Mouse (Mus musculus) intestine, embryonic 16.5 days (tissue): ENCODE measurements around the gene Cux1. TPM values are rescaled to one million over a fixed set of nuclear protein-coding genes. Genes with fewer than 3 reads are reported as not detected.

Experiments used
- ATAC-seq: fragments of 200-750 bp; cut with Nextera tagmentation; 2 replicates; pipeline ENCODE4 v1.8.0; 2017; ENCODE audit warnings: moderate TSS enrichment, moderate library complexity
- H3K27ac ChIP-seq: fragments of 300-500 bp; sonication (generic); 2 replicates; pipeline ENCODE4 v1.5.1; 2014; ENCODE audit warnings: mild to moderate bottlenecking, low read length
- H3K27me3 ChIP-seq: fragments of 300-500 bp; sonication (generic); replicated peaks from 2 replicates; pipeline ENCODE4 v1.6.1; 2014; ENCODE audit warnings: low read length, control low read depth, mixed read lengths; ENCODE audit not compliant: control insufficient read depth, insufficient read depth
- H3K36me3 ChIP-seq: fragments of 300-500 bp; sonication (generic); 2 replicates; pipeline ENCODE4 v1.6.1; 2014; ENCODE audit warnings: low read length, control low read depth; ENCODE audit not compliant: control insufficient read depth, insufficient read depth
- H3K4me1 ChIP-seq: fragments of 300-500 bp; sonication (generic); 2 replicates; pipeline ENCODE4 v1.6.1; 2014; ENCODE audit warnings: low read length, control low read depth, mixed read lengths; ENCODE audit not compliant: control insufficient read depth, insufficient read depth
- H3K4me2 ChIP-seq: fragments of 300-500 bp; sonication (generic); 2 replicates; pipeline ENCODE4 v1.6.1; 2014; ENCODE audit warnings: low read depth, low read length, control low read depth
- H3K4me3 ChIP-seq: fragments of 300-500 bp; sonication (generic); 2 replicates; pipeline ENCODE4 v1.5.1; 2014; ENCODE audit warnings: mild to moderate bottlenecking, low read length
- H3K9ac ChIP-seq: fragments of 300-500 bp; sonication (generic); 2 replicates; pipeline ENCODE4 v1.6.1; 2014; ENCODE audit warnings: low read depth, low read length
- H3K9me3 ChIP-seq: fragments of 300-500 bp; sonication (generic); 2 replicates; pipeline ENCODE4 v1.6.1; 2016; ENCODE audit warnings: low read length, control low read depth; ENCODE audit not compliant: control insufficient read depth
- WGBS: fragments of 180-500 bp; shearing (Covaris S2); extraction: QIAGEN DNeasy Blood & Tissue Kit; methylation state at CpG from one replicate; pipeline ENCODE4 v1.1.7; 2014; 5-methylcytosine and 5-hydroxymethylcytosine counted together
- polyA plus RNA-seq: library from polyadenylated mRNA; unstranded; fragments of >200 nt; fragmentation: Nextera tagmentation; extraction: Ambion mirVana; gene quantifications from 2 replicates; pipeline ENCODE4 v1.2.1, GENCODE M21; 2015

The Cux1 gene
- polyA plus RNA-seq, 1 experiment from 2014 or later, result 62.5 TPM

- H3K9ac ChIP-seq, result no peak overlapping the region
- peaks cover 12% of the 10 kb centered on the region; the same call in 1 of the 2 replicates for H3K4me1 ChIP-seq
- 78% methylated on average over 3 of the region's 3 CpGs for WGBS
These were observed 146.9 kb downstream of the Cux1 start for GRCm38 (mm10) chr5:136420342-136420741.

DNA sequence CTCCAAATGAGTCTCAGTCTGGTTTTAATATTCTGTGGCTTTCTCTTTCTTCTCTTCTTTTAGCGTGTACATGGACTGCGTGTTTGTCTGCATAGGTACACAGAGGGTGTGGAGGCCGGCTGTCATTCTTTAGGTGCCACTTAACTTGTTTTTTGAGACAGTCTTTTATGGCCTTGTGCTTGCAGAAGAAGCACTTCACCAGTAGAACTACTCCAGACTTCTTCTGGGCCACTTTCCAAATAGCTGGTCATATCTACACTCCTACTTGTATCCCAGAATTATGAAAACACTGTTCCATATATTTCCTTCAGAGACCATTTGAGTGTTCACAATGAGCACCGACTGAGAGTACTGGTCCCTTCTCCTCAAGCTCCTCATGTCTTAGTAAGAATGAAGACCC, 149.4 kb downstream of the Cux1 start:
- ATAC-seq, result no peak
- no peaks in the 10 kb centered on the region for H3K9me3 ChIP-seq
- 84% methylated on average over 4 of the region's 4 CpGs for WGBS
- H3K27ac ChIP-seq, result no peak overlapping the region
- no peaks in the 10 kb centered on the region for H3K36me3 ChIP-seq
- peaks cover 17% of the 10 kb centered on the region for H3K4me1 ChIP-seq
- H3K27me3 ChIP-seq, result no peaks in the 10 kb centered on the region
- H3K4me2 ChIP-seq, result no peak overlapping the region
- H3K4me3 ChIP-seq, result no peak overlapping the region
- no peak overlapping the region for H3K9ac ChIP-seq

More at GRCm38 (mm10) chr5:136420342-136420741, 146.9 kb downstream of the Cux1 start:
- no peak for ATAC-seq
- Histone ChIP-seq H3K4me3 (no peak overlapping the region), H3K36me3 (no peaks in the 10 kb centered on the region), H3K27ac (no peak overlapping the region), H3K4me2 (no peak overlapping the region), H3K27me3 (no peaks in the 10 kb centered on the region), H3K9me3 (no peaks in the 10 kb centered on the region)

- H3K27me3 ChIP-seq, result no peaks in the 10 kb centered on the region
- no peaks in the 10 kb centered on the region for H3K9me3 ChIP-seq
- WGBS, result 56% methylated on average over 2 of the region's 2 CpGs
- H3K4me1 ChIP-seq, result peaks cover 9% of the 10 kb centered on the region
- no peak overlapping the region for H3K4me2 ChIP-seq
- H3K36me3 ChIP-seq, result no peaks in the 10 kb centered on the region
- H3K9ac ChIP-seq, result no peak overlapping the region
- no peak for ATAC-seq
- H3K4me3 ChIP-seq, result no peak overlapping the region
- no peak overlapping the region for H3K27ac ChIP-seq
These were observed 152.8 kb downstream of the Cux1 start for GRCm38 (mm10) chr5:136414479-136414878.

DNA sequence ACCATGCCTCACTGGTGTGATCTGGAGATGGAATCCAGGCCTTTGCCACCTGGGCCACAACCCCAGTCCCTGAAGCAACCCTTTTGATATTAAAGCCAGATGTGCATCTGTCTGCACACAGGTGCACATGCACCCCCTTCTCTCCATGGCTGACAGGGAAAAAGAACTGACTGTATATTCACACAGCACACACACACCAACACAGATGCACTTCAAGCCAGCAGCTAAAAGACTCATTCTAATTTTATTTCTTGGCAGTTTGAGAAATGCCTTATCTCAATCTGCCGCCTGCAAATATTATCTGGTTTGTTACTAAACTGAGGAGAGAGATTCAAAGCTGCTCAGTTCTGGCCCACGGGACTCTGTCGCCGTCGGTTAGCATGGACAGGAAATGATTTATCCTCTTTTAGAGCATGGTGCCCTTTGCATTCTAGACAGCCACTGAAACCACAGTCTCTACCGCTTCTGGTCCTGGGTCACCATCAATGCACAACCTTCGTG, 156.6 kb downstream of the Cux1 start:
- H3K9me3 ChIP-seq, result no peaks in the 10 kb centered on the region
- peaks cover 6% of the 10 kb centered on the region for H3K4me1 ChIP-seq
- no peak for ATAC-seq
- no peak overlapping the region for H3K9ac ChIP-seq
- H3K36me3 ChIP-seq, result peaks cover 5% of the 10 kb centered on the region; the same call in 1 of the 2 replicates
- H3K27me3 ChIP-seq, result no peaks in the 10 kb centered on the region
- no peak overlapping the region for H3K4me3 ChIP-seq
- no peak overlapping the region for H3K27ac ChIP-seq
- WGBS, result 61% methylated on average over 7 of the region's 7 CpGs
- no peak overlapping the region for H3K4me2 ChIP-seq

DNA sequence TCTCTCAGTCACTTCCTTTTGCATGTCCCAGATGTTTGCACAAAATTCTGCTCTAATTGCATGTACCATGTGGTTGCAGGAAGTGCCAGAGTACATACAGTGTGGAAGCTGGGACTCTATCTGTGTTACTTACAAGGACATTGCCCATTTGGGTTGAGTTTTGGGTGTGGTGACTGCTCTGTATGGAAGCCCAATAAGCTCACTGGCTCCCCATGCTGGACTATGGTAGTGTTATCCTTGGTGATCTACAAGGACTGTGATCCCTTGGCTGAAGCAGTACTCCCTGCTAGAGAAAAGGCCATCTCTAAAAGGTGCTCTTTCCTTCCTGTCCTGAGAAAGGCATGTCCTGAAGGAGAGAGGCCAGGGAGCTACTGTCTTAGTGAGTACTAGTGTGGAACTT, 160.9 kb downstream of the Cux1 start:
- no peak overlapping the region for H3K4me2 ChIP-seq
- no peak overlapping the region for H3K4me3 ChIP-seq
- no peaks in the 10 kb centered on the region for H3K27me3 ChIP-seq
- H3K9ac ChIP-seq, result no peak overlapping the region
- H3K27ac ChIP-seq, result no peak overlapping the region
- no peak for ATAC-seq
- no peaks in the 10 kb centered on the region for H3K9me3 ChIP-seq
- H3K36me3 ChIP-seq, result peaks cover 5% of the 10 kb centered on the region; the same call in 1 of the 2 replicates
- H3K4me1 ChIP-seq, result peaks cover 16% of the 10 kb centered on the region

DNA sequence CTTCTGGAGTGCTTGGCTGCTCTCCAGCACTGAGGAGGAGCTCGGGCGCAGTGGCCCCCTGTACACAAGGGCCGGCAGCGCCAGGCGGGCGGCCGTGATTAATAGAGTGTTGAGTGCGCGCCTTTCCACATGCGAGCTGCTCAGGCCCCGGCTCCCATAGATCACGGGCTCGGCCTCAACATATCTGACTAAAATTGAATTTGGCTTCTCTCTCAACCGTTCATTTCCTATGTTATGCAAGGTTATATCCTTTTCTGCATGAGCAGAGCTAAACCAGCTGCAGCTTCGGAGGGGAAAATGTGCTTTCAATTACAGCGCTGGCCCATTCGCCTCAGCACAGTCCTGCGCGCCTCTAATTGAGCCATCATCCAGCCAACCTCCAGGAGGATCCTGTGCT, 163.7 kb downstream of the Cux1 start:
- Histone ChIP-seq H3K4me3 (peak overlapping the region; percentile 9; the same call in 1 of the 2 replicates), H3K9me3 (no peaks in the 10 kb centered on the region), H3K27ac (peak overlapping the region; percentile 77), H3K27me3 (no peaks in the 10 kb centered on the region), H3K4me1 (peaks cover 19% of the 10 kb centered on the region), H3K9ac (no peak overlapping the region; the same call in 1 of the 2 replicates), H3K4me2 (peak overlapping the region; percentile 37), H3K36me3 (peaks cover 5% of the 10 kb centered on the region; the same call in 1 of the 2 replicates)
- ATAC-seq, result peak; percentile 93
- 28% methylated on average over 19 of the region's 19 CpGs for WGBS

- Histone ChIP-seq H3K36me3 (peaks cover 5% of the 10 kb centered on the region; the same call in 1 of the 2 replicates), H3K4me2 (peak overlapping the region; percentile 37; the same call in 1 of the 2 replicates), H3K9me3 (no peaks in the 10 kb centered on the region), H3K4me1 (peaks cover 19% of the 10 kb centered on the region), H3K9ac (no peak overlapping the region), H3K27ac (peak overlapping the region; percentile 77), H3K4me3 (no peak overlapping the region; the same call in 1 of the 2 replicates), H3K27me3 (no peaks in the 10 kb centered on the region)
- ATAC-seq, result peak; percentile 74
- WGBS, result 42% methylated on average over 15 of the region's 15 CpGs
These were observed 164.4 kb downstream of the Cux1 start for GRCm38 (mm10) chr5:136402622-136403564.

DNA sequence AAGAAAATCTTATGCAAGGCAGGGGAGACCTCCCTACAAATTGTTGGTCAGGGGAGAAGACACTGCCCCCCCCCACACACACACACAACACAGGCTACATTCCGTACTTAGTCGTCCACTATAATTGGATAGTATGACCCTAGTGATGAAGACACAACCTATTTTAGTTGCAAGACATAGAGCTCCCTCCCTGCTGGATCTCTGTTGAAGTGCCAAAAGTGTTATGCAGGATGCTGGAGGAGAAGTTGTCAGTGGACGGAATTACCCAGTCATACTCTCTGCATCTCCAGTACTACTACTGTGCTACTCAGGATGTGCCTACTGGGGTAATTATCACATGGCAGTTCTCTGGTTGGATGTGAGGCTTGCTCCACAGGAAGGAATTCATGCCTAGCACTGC, 168.6 kb downstream of the Cux1 start:
- H3K4me2 ChIP-seq, result no peak overlapping the region
- H3K9ac ChIP-seq, result no peak overlapping the region
- no peaks in the 10 kb centered on the region for H3K27me3 ChIP-seq
- no peak for ATAC-seq
- H3K36me3 ChIP-seq, result no peaks in the 10 kb centered on the region
- peaks cover 30% of the 10 kb centered on the region for H3K4me1 ChIP-seq
- no peak overlapping the region for H3K4me3 ChIP-seq
- H3K27ac ChIP-seq, result no peak overlapping the region
- 89% methylated on average over 3 of the region's 3 CpGs for WGBS
- H3K9me3 ChIP-seq, result no peaks in the 10 kb centered on the region

DNA sequence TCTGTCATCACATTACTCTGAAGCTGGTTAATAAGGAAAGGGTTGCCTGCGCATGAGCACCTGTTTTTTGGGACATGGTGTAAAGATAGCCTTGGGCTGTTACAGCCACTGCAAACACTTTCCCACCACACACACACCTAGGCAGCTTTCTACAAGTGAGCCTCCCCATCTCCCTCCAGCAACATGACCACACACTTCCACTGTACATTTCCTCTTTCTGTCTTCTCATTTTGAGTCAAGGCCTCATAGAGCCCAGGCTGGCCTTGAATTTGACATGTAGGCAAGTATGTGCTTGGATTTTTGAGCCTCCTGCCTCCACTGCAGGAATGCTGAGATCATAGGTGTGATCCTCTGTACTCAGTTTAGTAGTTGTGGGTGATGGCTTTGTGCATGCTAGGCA, 170.6 kb downstream of the Cux1 start:
- H3K9me3 ChIP-seq, result no peaks in the 10 kb centered on the region
- 0 out of 2 replicates have a peak, but pooled peaks have one; percentile 23 for ATAC-seq
- no peak overlapping the region for H3K27ac ChIP-seq
- 80% methylated on average over 1 of the region's 1 CpGs for WGBS
- H3K4me1 ChIP-seq, result peaks cover 18% of the 10 kb centered on the region
- H3K9ac ChIP-seq, result no peak overlapping the region
- H3K27me3 ChIP-seq, result no peaks in the 10 kb centered on the region
- H3K4me2 ChIP-seq, result no peak overlapping the region
- no peak overlapping the region for H3K4me3 ChIP-seq
- no peaks in the 10 kb centered on the region for H3K36me3 ChIP-seq
